Mouse (Mus musculus) small intestine, adult 2 months (tissue): ENCODE results near the gene Tlr12.

Experiments used
- CTCF ChIP-seq: fragments of 200-500 bp; IDR thresholded peaks from 2 replicates; pipeline ENCODE4 v1.5.1; 2012; ENCODE audit warnings: low read depth, mild to moderate bottlenecking, control low read depth, inconsistent platforms, low read length, moderate library complexity, mixed read lengths; ENCODE audit not compliant: insufficient replicate concordance, insufficient read length; ENCODE audit errors: extremely low read depth
- POLR2A ChIP-seq: fragments of 200-500 bp; IDR thresholded peaks from 2 replicates; pipeline ENCODE4 v1.6.1; 2012; ENCODE audit warnings: low read depth, mild to moderate bottlenecking, control low read depth, inconsistent platforms, low read length, moderate library complexity

DNA sequence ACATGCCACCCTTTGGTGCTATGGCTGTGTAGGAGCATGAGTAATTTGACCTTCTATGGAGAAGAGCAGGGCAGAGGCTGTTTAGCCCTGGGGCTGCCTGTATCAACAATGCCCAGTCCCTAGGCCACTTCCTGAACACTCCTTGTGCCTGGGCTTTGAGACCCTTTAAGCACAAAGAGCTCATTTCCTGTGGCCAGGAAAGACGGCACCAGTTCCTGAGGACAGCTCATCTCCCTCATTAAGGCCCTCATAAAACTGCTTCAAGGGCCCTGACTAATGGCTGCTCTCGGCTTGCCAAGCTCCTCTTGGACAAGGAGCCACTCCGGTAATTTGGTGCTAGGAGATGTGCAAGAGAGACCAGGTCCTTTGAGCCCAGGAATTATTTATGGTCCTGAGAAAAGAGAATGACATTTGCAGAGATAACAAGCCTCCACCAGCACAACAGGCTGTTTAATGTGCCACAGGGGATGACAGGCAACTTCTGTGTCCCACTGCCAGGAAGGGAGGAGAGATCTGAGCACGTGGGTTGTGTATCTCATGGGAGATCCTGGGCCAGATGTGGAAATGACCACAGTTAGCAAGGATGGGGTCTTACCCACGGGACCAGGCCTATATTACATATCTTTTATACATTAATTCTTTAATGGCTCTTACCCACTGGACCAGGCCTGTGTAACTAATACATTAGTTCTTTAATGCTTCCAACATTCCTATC, 34.3 kb upstream of the Tlr12 start:
- TF ChIP-seq POLR2A (no peak), CTCF (no peak)
